Mouse (Mus musculus) midbrain, postnatal 0 days (tissue): ENCODE data around the gene Smo. TPM values are rescaled to one million over a fixed set of nuclear protein-coding genes. Genes with fewer than 3 reads are reported as not detected.
A peak's percentile ranks its signal among the peaks of the same experiment; 100 is the strongest.

Experiments
- ATAC-seq: fragments of 200-750 bp; cut with Nextera tagmentation; 2 replicates; pipeline ENCODE4 v1.8.0; 2017; ENCODE audit warnings: moderate number of reproducible peaks, mild to moderate bottlenecking, moderate TSS enrichment, moderate library complexity; ENCODE audit not compliant: low FRiP score
- DNase-seq: peaks from one replicate; pipeline ENCODE4 v3.0.0-alpha.2; 2015; ENCODE audit warnings: low spot score
- H3K27ac ChIP-seq: fragments of 300-500 bp; sonication (generic); 2 replicates; pipeline ENCODE4 v1.5.1; 2014; ENCODE audit warnings: low read depth, mild to moderate bottlenecking, low read length, mixed read lengths
- H3K27me3 ChIP-seq: fragments of 300-500 bp; sonication (generic); 2 replicates; pipeline ENCODE4 v1.6.1; 2014; ENCODE audit warnings: low read length, control low read depth, mixed read lengths; ENCODE audit not compliant: insufficient read depth
- H3K36me3 ChIP-seq: fragments of 300-500 bp; sonication (generic); 2 replicates; pipeline ENCODE4 v1.6.1; 2014; ENCODE audit warnings: low read length, control low read depth, mixed read lengths; ENCODE audit not compliant: insufficient read depth
- H3K4me1 ChIP-seq: fragments of 300-500 bp; sonication (generic); 2 replicates; pipeline ENCODE4 v1.6.1; 2014; ENCODE audit warnings: mild to moderate bottlenecking, control low read depth, antibody characterized with exemption, low read length, mixed read lengths; ENCODE audit not compliant: insufficient read depth
- H3K4me2 ChIP-seq: fragments of 300-500 bp; sonication (generic); 2 replicates; pipeline ENCODE4 v1.6.1; 2014; ENCODE audit warnings: low read depth, mild to moderate bottlenecking, low read length, mixed read lengths; ENCODE audit not compliant: poor library complexity, severe bottlenecking
- H3K4me3 ChIP-seq: fragments of 300-500 bp; sonication (generic); 2 replicates; pipeline ENCODE4 v1.5.1; 2014; ENCODE audit warnings: low read depth, mild to moderate bottlenecking, low read length, moderate library complexity
- H3K9ac ChIP-seq: fragments of 300-500 bp; sonication (generic); replicated peaks from 2 replicates; pipeline ENCODE4 v1.6.1; 2014; ENCODE audit warnings: mild to moderate bottlenecking, low read length, moderate library complexity, mixed read lengths; ENCODE audit not compliant: poor library complexity, severe bottlenecking
- H3K9me3 ChIP-seq: fragments of 300-500 bp; sonication (generic); 2 replicates; pipeline ENCODE4 v1.6.1; 2016; ENCODE audit warnings: low read length, control low read depth
- CTCF ChIP-seq: IDR thresholded peaks from 2 replicates; pipeline ENCODE4 v1.5.1; 2016; ENCODE audit warnings: antibody characterized with exemption, mild to moderate bottlenecking
- whole genome bisulfite sequencing: fragments of 180-500 bp; shearing (Covaris S2); extraction: QIAGEN DNeasy Blood & Tissue Kit; methylation state at CpG from one replicate; pipeline ENCODE4 v1.1.7; 2014; 5-methylcytosine and 5-hydroxymethylcytosine counted together
- polyA plus RNA-seq: library from polyadenylated mRNA; unstranded; fragments of >200 nt; fragmentation: Nextera tagmentation; extraction: Ambion mirVana; gene quantifications from 2 replicates; pipeline ENCODE4 v1.2.1, GENCODE M21; 2015
- total RNA-seq: library from RNA; depleted of rRNA; stranded (reverse); fragments of >200 nt; gene quantifications from 2 replicates; pipeline ENCODE4 v1.2.3, GENCODE M21; 2014

Smo gene
- total and polyA plus RNA-seq, 2 experiments from 2014 or later: 7.8 to 42.3 TPM

- no peak overlapping the region for H3K4me2 ChIP-seq
- no peaks in the 10 kb centered on the region for H3K27me3 ChIP-seq
- 0 out of 2 replicates have a peak, but pooled peaks cover 6% of the 10 kb centered on the region for H3K4me1 ChIP-seq
- no peak overlapping the region for H3K4me3 ChIP-seq
- 75% methylated on average over 1 of the region's 1 CpGs for WGBS
- no peak for ATAC-seq
- no peaks in the 10 kb centered on the region for H3K36me3 ChIP-seq
- H3K27ac ChIP-seq: no peak overlapping the region
- no peaks in the 10 kb centered on the region for H3K9me3 ChIP-seq
- no peak overlapping the region for H3K9ac ChIP-seq
- 0 out of 2 replicates have a peak, but pooled peaks have one; percentile 5 for TF ChIP-seq CTCF
- no peak for DNase-seq
Measured at GRCm38 (mm10) chr6:29774161-29774560, 38.9 kb downstream of the Smo start.

GRCm38 (mm10) chr6:29775609-29776008 lies 40.3 kb downstream of the Smo start:
- H3K27ac ChIP-seq: no peak overlapping the region
- no peak overlapping the region for H3K4me3 ChIP-seq
- no peak overlapping the region for H3K4me2 ChIP-seq
- TF ChIP-seq CTCF: no peak
- 0 out of 2 replicates have a peak, but pooled peaks cover 3% of the 10 kb centered on the region for H3K4me1 ChIP-seq
- H3K27me3 ChIP-seq: no peaks in the 10 kb centered on the region
- ATAC-seq (no peak), DNase-seq (peak; percentile 76)
- WGBS: 93% methylated on average over 1 of the region's 1 CpGs
- no peak overlapping the region for H3K9ac ChIP-seq
- no peaks in the 10 kb centered on the region for H3K9me3 ChIP-seq
- no peaks in the 10 kb centered on the region for H3K36me3 ChIP-seq

GRCm38 (mm10) chr6:29776542-29777237 lies 41.4 kb downstream of the Smo start:
- DNase-seq (no peak), ATAC-seq (no peak)
- no peak for TF ChIP-seq CTCF
- Histone ChIP-seq H3K36me3 (no peaks in the 10 kb centered on the region), H3K27me3 (no peaks in the 10 kb centered on the region), H3K9me3 (no peaks in the 10 kb centered on the region), H3K4me3 (no peak overlapping the region), H3K4me1 (0 out of 2 replicates have a peak, but pooled peaks cover 3% of the 10 kb centered on the region), H3K9ac (no peak overlapping the region), H3K4me2 (no peak overlapping the region), H3K27ac (no peak overlapping the region)
- WGBS: 85% methylated on average over 4 of the region's 4 CpGs

DNA sequence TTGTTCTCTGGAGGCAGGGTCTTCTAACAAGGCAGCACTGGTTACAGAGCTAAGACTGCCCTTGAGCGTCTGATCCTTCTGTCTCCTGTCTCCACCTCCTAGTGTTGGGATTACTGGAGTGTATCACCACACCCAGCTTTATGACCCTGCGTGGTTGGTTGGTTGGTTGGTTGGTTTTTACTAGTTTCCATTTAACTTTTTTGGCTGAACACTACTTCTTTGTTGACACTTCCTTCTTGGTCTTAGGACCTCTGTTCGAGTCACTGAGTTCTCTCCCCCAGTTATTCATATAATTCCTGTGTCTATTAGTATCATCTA lies 41.9 kb downstream of the Smo start:
- Histone ChIP-seq H3K9me3 (no peaks in the 10 kb centered on the region), H3K27ac (no peak overlapping the region), H3K36me3 (no peaks in the 10 kb centered on the region), H3K27me3 (no peaks in the 10 kb centered on the region), H3K4me2 (no peak overlapping the region), H3K4me3 (no peak overlapping the region), H3K4me1 (0 out of 2 replicates have a peak, but pooled peaks cover 3% of the 10 kb centered on the region), H3K9ac (no peak overlapping the region)
- ATAC-seq: no peak
- no peak for DNase-seq
- TF ChIP-seq CTCF: no peak
- WGBS: 78% methylated on average over 3 of the region's 3 CpGs

DNA sequence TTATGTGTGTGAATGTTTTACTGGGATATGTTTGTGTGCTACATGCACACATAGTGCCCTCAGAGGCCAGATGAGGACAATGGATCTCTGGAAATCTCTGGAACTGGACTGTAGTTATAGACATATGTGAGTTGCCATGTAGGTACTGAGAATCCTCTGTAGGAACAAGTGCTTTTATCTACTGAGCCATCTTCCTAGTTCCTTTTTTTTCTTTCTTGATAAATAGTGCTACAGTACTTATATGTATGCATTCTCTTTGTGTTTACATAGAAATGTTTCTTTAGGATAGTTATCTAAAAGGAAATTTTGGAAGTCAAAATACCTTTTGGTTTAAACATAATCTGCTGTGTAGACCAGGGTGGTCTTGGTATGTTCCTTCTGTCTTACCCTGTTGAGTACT lies 44.8 kb downstream of the Smo start:
- no peak for TF ChIP-seq CTCF
- 0 out of 2 replicates have a peak, but pooled peaks cover 3% of the 10 kb centered on the region for H3K4me1 ChIP-seq
- H3K27me3 ChIP-seq: no peaks in the 10 kb centered on the region
- H3K9ac ChIP-seq: no peak overlapping the region
- no peak for DNase-seq
- H3K4me2 ChIP-seq: no peak overlapping the region
- H3K9me3 ChIP-seq: no peaks in the 10 kb centered on the region
- ATAC-seq: no peak
- H3K27ac ChIP-seq: no peak overlapping the region
- H3K4me3 ChIP-seq: no peak overlapping the region
- no peaks in the 10 kb centered on the region for H3K36me3 ChIP-seq

- no peak for TF ChIP-seq CTCF
- no peaks in the 10 kb centered on the region for H3K36me3 ChIP-seq
- H3K9me3 ChIP-seq: no peaks in the 10 kb centered on the region
- no peak overlapping the region for H3K27ac ChIP-seq
- H3K27me3 ChIP-seq: no peaks in the 10 kb centered on the region
- WGBS: 93% methylated on average over 2 of the region's 2 CpGs
- 0 out of 2 replicates have a peak, but pooled peaks cover 3% of the 10 kb centered on the region for H3K4me1 ChIP-seq
- H3K4me2 ChIP-seq: no peak overlapping the region
- DNase-seq: no peak
- no peak overlapping the region for H3K4me3 ChIP-seq
- no peak for ATAC-seq
- no peak overlapping the region for H3K9ac ChIP-seq
Measured at GRCm38 (mm10) chr6:29780571-29780970, 45.3 kb downstream of the Smo start.
